ENCODE assay signal across 11 mouse cellular contexts in genomic region chr14:19955077-19955476, GRCm38 (mm10).
"Had no signal": no experiment of that assay in that cellular context is flagged by ENCODE, and none has a peak within 500 bp of the region (broad histone marks: within the 10 kb centered on the region; RNA-seq: fewer than 3 reads in every experiment).

No protein-coding gene starts in this region.

- H3K4me3 ChIP-seq: left cerebral cortex, adult 2 months; limb, embryonic 10.5 days; lung, embryonic 15.5 days; midbrain, embryonic 13.5 days; stomach, embryonic 15.5 days had no signal

- H3K27ac ChIP-seq: left cerebral cortex, adult 2 months; limb, embryonic 10.5 days; lung, embryonic 15.5 days; macrophage; midbrain, embryonic 13.5 days; stomach, embryonic 15.5 days had no signal

- H3K27me3 ChIP-seq: lung, embryonic 15.5 days; midbrain, embryonic 13.5 days; stomach, embryonic 15.5 days had no signal

- ATAC-seq: midbrain, embryonic 13.5 days had no signal

- H3K9me3 ChIP-seq: limb, embryonic 10.5 days; lung, embryonic 15.5 days; midbrain, embryonic 13.5 days; stomach, embryonic 15.5 days had no signal

- DNase-seq: kidney, adult 8-10 months; kidney, postnatal 25 days; lung, postnatal 14 days; right cerebral cortex, postnatal 14 days; thymus, adult 2 months had no signal

- H3K9ac ChIP-seq: lung, embryonic 15.5 days; midbrain, embryonic 13.5 days; stomach, embryonic 15.5 days had no signal

- H3K4me2 ChIP-seq: lung, embryonic 15.5 days; midbrain, embryonic 13.5 days; stomach, embryonic 15.5 days had no signal

- H3K36me3 ChIP-seq: stomach, embryonic 15.5 days had no signal

- H3K4me1 ChIP-seq: stomach, embryonic 15.5 days had no signal
